Mouse (Mus musculus): Measurements from ENCODE around the gene Mapk14.

The Mapk14 gene

GRCm38 (mm10) chr17:28743145-28743866 is 52.2 kb downstream of the Mapk14 start:
- DNase-seq = peak; percentile 53 to 57

- DNase-seq = no peak
These were observed 52.8 kb downstream of the Mapk14 start for GRCm38 (mm10) chr17:28743916-28744315.

- DNase-seq = no peak
These were observed 54.6 kb downstream of the Mapk14 start for GRCm38 (mm10) chr17:28745773-28746172.

- peak; percentile 74 to 76 for DNase-seq
These were observed 56.9 kb downstream of the Mapk14 start for GRCm38 (mm10) chr17:28748001-28748400.

GRCm38 (mm10) chr17:28750580-28750979 is 59.5 kb downstream of the Mapk14 start:
- no peak for DNase-seq

DNA sequence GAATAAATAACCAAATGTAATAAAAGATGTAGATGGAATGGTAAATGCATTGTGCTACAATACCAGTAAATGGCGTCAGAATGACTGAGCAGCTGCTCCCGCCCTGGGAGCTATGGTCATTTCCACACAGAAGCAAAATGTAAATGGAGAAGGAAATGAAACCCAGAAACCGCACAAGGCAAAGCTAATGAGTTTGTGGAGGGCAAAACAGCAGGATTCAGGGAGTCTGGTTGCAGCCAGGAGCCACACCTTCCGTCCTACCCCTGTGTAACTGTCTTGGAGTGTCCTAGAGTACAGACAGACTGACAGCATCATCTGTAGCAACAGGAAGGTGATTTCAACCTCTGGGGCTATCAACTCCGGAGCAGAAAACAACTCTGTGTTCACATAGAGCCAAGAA is 65.3 kb downstream of the Mapk14 start:
- no peak for DNase-seq

DNA sequence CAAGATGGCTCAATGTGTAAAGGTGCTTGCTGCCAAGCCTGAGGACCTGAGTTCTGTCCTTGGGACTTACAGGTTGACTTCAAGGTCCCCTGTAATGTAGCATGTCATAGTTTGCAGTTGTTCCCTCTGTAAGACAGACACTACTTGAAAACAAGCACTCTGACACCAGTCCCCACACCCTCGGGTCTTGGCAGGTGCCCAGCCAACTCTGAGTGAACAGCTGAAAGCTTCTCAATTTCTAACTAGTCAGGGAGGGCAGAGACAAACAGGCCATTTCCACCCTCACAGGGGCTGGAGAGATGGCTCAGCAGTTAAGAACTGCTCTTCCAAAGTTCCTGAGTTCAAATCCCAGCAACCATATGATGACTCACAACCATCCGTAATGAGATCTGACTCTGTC is 66.3 kb downstream of the Mapk14 start:
- DNase-seq = peak in 1 of 2 experiments; percentile 49

DNA sequence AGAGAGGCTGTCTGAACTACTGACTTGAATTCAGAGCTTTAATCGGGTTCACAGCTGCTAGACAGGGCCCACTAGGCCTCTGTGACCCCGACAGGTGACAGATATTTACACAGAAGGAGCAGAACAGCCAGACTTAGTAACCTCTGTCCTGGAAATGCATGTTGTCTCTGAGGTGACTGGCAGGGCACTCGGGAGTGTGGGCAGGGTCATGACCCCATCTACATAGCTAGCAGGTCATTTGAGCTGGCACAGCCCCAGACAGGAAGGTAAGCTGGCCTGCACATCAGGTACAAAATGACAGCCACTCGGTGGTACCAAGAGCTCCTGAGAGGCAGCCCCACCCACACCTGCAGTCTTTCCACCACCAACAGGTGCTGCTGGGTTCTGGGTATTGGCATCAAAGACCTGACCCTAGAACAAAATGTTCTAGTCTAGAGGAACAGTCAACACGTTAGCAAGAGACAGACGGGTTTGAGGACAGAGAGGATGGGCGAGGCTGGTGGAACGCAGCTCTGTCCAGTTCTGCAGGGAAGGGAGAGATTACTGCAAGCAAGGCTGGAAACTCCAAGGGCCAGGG is 69.7 kb downstream of the Mapk14 start:
- no peak for DNase-seq

- peak; percentile 89 to 90 for DNase-seq
These were observed 70.7 kb downstream of the Mapk14 start for GRCm38 (mm10) chr17:28761871-28762270.

- DNase-seq = no peak
These were observed 75.1 kb downstream of the Mapk14 start for GRCm38 (mm10) chr17:28766203-28766602.

GRCm38 (mm10) chr17:28766781-28767515 is 75.8 kb downstream of the Mapk14 start:
- peak; percentile 66 to 68 for DNase-seq

DNA sequence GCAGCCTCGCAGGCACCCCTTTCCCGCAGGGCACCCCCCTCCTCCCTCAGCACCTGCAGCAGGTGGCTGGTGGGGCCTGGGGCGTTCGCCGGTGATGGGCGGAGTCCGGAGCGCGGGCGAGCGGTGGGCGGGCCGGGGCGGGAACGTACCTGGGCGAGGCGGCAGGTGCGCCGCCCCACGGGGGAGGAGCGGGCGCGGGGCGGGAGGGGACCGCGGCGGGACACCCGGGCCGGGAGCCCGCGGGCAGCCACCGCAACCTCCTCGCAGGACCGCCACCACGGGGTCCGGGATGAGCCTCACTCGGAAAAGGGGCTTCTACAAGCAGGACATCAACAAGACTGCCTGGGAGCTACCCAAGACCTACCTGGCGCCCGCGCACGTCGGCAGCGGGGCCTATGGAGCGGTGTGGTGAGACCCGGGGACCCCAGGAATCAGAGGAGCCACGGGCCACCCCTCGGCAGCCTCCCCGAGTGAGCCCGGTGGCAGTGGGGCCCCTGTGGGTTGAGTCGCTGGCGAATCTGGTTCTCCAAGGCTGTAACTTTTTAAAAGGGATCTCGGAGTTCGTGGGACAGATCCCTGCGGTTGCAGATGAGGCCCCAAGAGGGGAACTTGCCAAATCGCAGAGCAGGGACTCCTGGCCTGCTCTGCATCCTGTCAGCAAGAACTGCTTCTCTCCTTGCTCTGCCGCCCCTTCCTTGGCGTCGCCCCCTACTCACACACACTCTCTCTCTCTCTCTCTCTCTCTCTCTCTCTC is 78.2 kb downstream of the Mapk14 start, which contains the start of gene Mapk13:
Gene Mapk13 (plus strand): TSS at position 177 of the 754 bp plus-strand sequence.
- no peak for DNase-seq

- peak; percentile 62 to 69 for DNase-seq
These were observed 78.8 kb downstream of the Mapk14 start for GRCm38 (mm10) chr17:28769875-28770421.

DNA sequence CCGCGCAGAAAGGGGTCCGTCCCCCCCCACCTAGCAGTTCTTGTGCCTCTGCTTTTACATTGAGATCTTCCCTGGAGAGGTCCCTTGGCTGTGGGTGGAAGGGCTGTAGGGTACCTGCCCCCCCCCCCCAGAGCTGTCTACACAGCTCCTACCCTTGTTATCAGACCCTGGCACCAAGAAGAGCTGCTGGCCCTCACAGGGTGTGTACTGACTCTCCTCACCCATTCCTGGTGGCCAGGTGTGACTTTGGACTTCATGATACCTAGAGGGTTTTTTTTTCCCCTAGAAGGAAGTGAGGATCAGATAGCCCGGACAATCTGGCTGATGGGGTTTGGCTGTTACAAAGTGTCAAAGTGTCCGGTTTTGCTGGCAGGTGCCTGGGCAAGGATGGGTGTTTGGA is 80.2 kb downstream of the Mapk14 start:
- no peak for DNase-seq

DNA sequence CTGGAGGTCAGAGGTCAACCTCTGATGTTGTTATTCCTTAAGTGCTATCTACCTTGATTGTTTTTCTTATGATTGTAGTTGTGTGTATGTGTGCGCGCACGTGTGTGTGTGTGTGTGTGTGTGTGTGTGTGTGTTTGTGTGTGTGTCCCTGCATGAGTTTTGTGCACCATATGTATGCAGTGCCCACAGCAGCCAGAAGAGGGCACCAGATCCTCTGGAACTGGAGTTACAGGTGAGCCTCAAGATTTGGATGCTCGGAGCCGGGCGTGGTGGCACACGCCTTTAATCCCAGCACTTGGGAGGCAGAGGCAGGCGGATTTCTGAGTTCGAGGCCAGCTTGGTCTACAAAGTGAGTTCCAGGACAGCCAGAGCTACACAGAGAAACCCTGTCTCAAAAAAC is 83.2 kb downstream of the Mapk14 start:
- peak in 1 of 2 experiments; percentile 63 for DNase-seq

DNA sequence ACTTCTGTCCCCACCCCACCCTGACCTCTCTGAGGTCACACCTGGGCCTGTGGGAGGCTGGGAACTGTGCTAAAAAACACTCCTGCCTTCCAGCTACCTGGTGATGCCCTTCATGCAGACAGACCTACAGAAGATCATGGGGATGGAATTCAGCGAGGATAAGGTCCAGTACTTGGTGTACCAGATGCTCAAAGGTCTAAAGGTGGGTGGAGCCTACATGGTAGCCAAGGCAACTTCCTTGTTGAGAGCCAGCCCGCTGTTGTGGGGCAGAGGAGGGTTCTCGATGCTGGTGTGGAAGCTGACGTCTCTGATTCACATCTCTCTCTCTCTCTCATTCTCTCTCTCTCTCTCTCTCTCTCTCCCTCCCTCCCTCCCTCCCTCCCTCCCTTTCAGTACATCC is 84.0 kb downstream of the Mapk14 start:
- DNase-seq = no peak

DNA sequence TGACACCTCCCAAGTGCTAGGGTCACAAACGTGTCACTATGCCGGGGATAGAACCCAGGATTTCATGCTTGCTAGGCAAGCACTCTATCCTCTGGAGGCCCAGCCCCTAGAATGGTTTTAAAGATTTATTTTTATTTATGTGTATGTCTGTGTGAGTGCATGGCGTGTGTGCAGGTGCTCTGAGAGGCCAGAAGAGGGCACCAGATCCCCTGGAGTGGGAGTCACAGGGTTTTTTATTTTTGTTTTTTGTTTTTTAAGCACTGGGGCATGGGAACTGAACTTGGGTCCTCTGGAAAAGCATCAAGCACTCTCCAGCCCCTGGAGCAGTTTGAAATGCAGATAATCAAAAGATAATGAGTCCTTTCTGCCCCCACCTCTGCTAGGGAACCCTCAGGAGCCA is 85.7 kb downstream of the Mapk14 start:
- DNase-seq = peak; percentile 66 to 77

DNA sequence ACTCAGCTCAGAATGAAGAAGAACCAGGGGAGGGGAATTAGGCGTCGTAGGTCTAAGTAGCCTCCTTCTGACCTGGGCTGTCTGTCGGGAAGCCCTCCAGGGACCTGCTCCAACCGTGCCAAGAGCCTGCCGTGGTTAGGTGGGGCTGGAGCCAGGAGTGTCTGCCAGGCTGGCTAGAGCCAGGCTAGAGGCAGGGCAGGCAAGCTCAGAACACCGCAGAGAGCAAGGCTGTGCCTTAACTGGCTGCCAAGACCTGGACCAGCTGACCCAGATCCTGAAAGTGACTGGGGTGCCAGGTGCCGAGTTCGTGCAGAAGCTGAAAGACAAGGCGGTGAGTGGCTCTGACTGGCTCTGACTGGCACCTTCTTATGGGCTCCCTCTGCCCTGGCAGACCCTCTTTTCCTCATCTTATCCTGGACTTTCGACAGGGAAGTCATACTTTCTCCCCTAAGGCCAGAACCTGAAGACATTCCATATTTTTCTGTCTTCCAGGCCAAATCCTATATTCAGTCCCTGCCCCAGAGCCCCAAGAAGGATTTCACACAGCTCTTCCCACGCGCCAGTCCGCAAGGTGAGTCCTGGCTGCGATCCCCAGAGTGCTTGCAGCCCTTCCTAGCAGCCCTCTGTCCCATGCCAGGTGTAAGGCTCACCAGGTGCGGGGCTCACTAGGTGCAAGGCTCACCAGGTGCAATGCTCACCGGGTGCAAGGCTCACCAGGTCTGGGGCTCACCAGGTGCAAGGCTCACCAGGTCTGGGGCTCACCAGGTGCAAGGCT is 86.3 kb downstream of the Mapk14 start:
- DNase-seq = peak; percentile 98

GRCm38 (mm10) chr17:28779735-28780134 is 88.6 kb downstream of the Mapk14 start:
- no peak for DNase-seq

GRCm38 (mm10) chr17:28780836-28781235 is 89.7 kb downstream of the Mapk14 start:
- no peak for DNase-seq

DNA sequence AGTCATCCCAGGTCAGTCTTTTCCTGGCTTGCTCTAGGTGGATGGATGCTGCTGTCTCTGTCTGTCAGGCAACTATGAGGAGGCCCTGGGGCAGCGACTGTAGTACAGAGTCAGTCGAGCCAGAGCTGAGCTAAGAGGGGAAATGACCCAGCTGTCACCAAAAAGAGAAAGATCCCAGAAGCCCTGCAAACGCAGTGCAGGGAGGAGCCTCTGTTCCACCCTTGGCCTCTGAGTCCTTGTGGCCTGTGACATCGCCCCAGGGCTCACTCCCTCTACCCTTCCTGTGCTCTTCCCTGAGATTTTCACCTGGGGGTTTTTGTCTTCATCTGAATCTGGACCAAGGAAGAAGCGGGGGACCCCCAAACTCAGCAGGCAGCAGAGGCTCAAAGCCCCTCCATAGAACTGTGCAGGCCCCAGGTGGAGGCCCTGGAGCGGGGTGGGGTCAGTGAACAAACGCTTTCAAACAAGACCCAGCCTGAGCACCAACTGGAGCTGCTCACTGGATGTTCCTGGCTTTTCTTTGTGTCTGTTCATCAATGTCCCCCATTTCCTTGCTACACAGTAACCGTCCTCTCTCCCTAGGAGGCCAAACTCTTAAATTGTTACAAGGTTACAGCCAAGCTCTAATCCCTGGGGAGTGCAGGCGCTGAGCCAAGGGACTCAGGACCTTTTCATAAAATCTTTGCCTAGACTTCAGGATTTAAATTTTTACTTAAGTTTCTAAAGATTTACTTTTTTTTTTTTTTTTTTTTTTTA is 90.3 kb downstream of the Mapk14 start:
- peak in 1 of 2 experiments; percentile 47 for DNase-seq

Measured in cerebellum, postnatal 10 days (tissue).